Mouse (Mus musculus) left cerebral cortex, postnatal 4 days (tissue): ENCODE measurements around the gene Wipi2. TPM values are rescaled to one million over a fixed set of nuclear protein-coding genes. Genes with fewer than 3 reads are reported as not detected.

ENCODE experiments used
- DNase-seq: peaks from one replicate; pipeline ENCODE4 v3.0.0-alpha.2; 2022
- intact Hi-C: fragments of 180-260 bp; cut with DNase I; formaldehyde crosslinking; loops from one replicate; pipeline ENCODE4 v1.15.1; 2025
- total RNA-seq, 2 experiments: library from RNA; stranded (reverse); gene quantifications; 2 replicates each; pipeline ENCODE4 v1.2.3; 2021

Gene Wipi2
- total RNA-seq, 2 experiments from 2014 or later, result 60.0 to 62.4 TPM

DNA sequence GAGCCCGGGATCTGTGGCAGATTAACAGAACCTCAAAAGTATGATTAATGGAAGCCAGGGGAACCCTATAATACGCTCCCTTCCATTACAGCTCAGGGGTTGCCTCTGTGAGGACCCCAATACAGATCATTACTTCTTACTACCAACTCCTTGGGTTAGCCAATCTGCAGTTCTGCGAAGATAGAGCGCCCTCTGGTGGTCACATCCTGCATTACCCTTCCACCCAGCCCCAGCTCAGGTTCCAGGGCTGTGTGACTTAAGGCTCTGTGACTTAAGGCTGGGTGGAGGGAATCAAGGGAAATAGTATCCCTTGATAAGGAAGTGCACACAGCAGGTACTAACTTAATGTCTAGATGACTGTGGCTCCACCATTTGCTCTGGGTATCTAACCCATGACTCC is 90.5 kb downstream of the Wipi2 start:
- DNase-seq, result peak; percentile 83
- intact Hi-C loops, result loop anchor here (5.0 to 10.0 kb wide), 2 partner anchors 46 to 213 kb away; no protein-coding TSS in a partner anchor

- intact Hi-C loops, result loop anchor here (5.0 to 10.0 kb wide), 2 partner anchors 46 to 214 kb away; no protein-coding TSS in a partner anchor
- no peak for DNase-seq
Measured at GRCm38 (mm10) chr5:142718486-142718885, 91.0 kb downstream of the Wipi2 start.

- DNase-seq, result no peak
- intact Hi-C loops, result loop anchor here (5.0 to 10.0 kb wide), 2 partner anchors 48 to 215 kb away; no protein-coding TSS in a partner anchor
Measured at GRCm38 (mm10) chr5:142719897-142720296, 92.4 kb downstream of the Wipi2 start.

Other genes with a start within 250 kb of the Wipi2 start
- 10 to 100 TPM; 34.5 to 35.6 TPM for gene Foxk1, start 226.2 kb upstream of the Wipi2 start, total RNA-seq
- 10 to 100 TPM; 21.9 to 23.2 TPM for gene Ap5z1, start 163.8 kb upstream of the Wipi2 start, total RNA-seq
- gene Papolb, start 97.6 kb upstream of the Wipi2 start, total RNA-seq, result 1 to 10 TPM; 1.5 to 1.9 TPM
- 10 to 100 TPM; 24.0 to 27.9 TPM for gene Radil, start 76.6 kb upstream of the Wipi2 start, total RNA-seq
- gene Mmd2, start 18.9 kb upstream of the Wipi2 start, total RNA-seq, result 10 to 100 TPM; 76.5 to 90.3 TPM
- 100 to 1,000 TPM; 127 to 138 TPM for gene Slc29a4, start 64.8 kb downstream of the Wipi2 start, total RNA-seq
- 100 to 1,000 TPM; 232 to 250 TPM for gene Tnrc18, start 190.0 kb downstream of the Wipi2 start, total RNA-seq